Mouse (Mus musculus) midbrain, embryonic 16.5 days (tissue): ENCODE results near the gene Rbm15. TPM values are rescaled to one million over a fixed set of nuclear protein-coding genes. Genes with fewer than 3 reads are reported as not detected.
"Not testable (repeated sequence)": the region's sequence is repeated elsewhere in the genome, so short reads cannot be mapped to it uniquely, and the experiment has no call there.

Source experiments
- ATAC-seq: fragments of 200-750 bp; cut with Nextera tagmentation; 2 replicates; pipeline ENCODE4 v1.8.0; 2017; ENCODE audit warnings: moderate TSS enrichment
- H3K27ac ChIP-seq: fragments of 300-500 bp; sonication (generic); 2 replicates; pipeline ENCODE4 v1.5.1; 2014; ENCODE audit warnings: mild to moderate bottlenecking, low read length, mixed read lengths
- H3K27me3 ChIP-seq: fragments of 300-500 bp; sonication (generic); 2 replicates; pipeline ENCODE4 v1.6.1; 2014; ENCODE audit warnings: low read depth, low read length, mixed read lengths; ENCODE audit not compliant: control insufficient read depth, insufficient read depth
- H3K36me3 ChIP-seq: fragments of 300-500 bp; sonication (generic); 2 replicates; pipeline ENCODE4 v1.6.1; 2014; ENCODE audit warnings: mild to moderate bottlenecking, low read length, moderate library complexity, mixed read lengths; ENCODE audit not compliant: control insufficient read depth, insufficient read depth
- H3K4me1 ChIP-seq: fragments of 300-500 bp; sonication (generic); 2 replicates; pipeline ENCODE4 v1.6.1; 2014; ENCODE audit warnings: mild to moderate bottlenecking, low read length, mixed read lengths; ENCODE audit not compliant: control insufficient read depth, insufficient read depth
- H3K4me2 ChIP-seq: fragments of 300-500 bp; sonication (generic); 2 replicates; pipeline ENCODE4 v1.6.1; 2014; ENCODE audit warnings: mild to moderate bottlenecking, low read length, mixed read lengths
- H3K4me3 ChIP-seq: fragments of 300-500 bp; sonication (generic); 2 replicates; pipeline ENCODE4 v1.5.1; 2014; ENCODE audit warnings: low read depth, mild to moderate bottlenecking, low read length, moderate library complexity, mixed read lengths
- H3K9ac ChIP-seq: fragments of 300-500 bp; sonication (generic); 2 replicates; pipeline ENCODE4 v1.6.1; 2014; ENCODE audit warnings: low read depth, low read length, mixed read lengths
- H3K9me3 ChIP-seq: fragments of 300-500 bp; sonication (generic); replicated peaks from 2 replicates; pipeline ENCODE4 v1.6.1; 2014; ENCODE audit warnings: mild to moderate bottlenecking, low read length, mixed read lengths; ENCODE audit not compliant: control insufficient read depth, poor library complexity, severe bottlenecking
- WGBS: fragments of 180-500 bp; shearing (Covaris S2); extraction: QIAGEN DNeasy Blood & Tissue Kit; methylation state at CpG from one replicate; pipeline ENCODE4 v1.1.7; 2014; 5-methylcytosine and 5-hydroxymethylcytosine counted together
- polyA plus RNA-seq: library from polyadenylated mRNA; unstranded; fragments of >200 nt; fragmentation: Nextera tagmentation; extraction: Ambion mirVana; gene quantifications from 2 replicates; pipeline ENCODE4 v1.2.1, GENCODE M21; 2015

The Rbm15 gene
- polyA plus RNA-seq, 1 experiment from 2014 or later = 5.7 TPM

GRCm38 (mm10) chr3:107317338-107317737, 16.1 kb downstream of the Rbm15 start:
- Histone ChIP-seq H3K36me3 (no peaks in the 10 kb centered on the region), H3K4me1 (peaks cover 13% of the 10 kb centered on the region), H3K9me3 (no peaks in the 10 kb centered on the region), H3K4me2 (no peak overlapping the region), H3K27ac (no peak overlapping the region), H3K9ac (no peak overlapping the region), H3K27me3 (no peaks in the 10 kb centered on the region), H3K4me3 (no peak overlapping the region)
- 92% methylated on average over 3 of the region's 3 CpGs for WGBS
- no peak for ATAC-seq

- 73% methylated on average over 4 of the region's 4 CpGs for WGBS
- not testable (repeated sequence) for H3K27me3 ChIP-seq, H3K9me3 ChIP-seq, H3K4me2 ChIP-seq, H3K9ac ChIP-seq, H3K4me1 ChIP-seq, H3K36me3 ChIP-seq, H3K27ac ChIP-seq, ATAC-seq, H3K4me3 ChIP-seq
Measured at GRCm38 (mm10) chr3:107296917-107297316, 36.6 kb downstream of the Rbm15 start.

DNA sequence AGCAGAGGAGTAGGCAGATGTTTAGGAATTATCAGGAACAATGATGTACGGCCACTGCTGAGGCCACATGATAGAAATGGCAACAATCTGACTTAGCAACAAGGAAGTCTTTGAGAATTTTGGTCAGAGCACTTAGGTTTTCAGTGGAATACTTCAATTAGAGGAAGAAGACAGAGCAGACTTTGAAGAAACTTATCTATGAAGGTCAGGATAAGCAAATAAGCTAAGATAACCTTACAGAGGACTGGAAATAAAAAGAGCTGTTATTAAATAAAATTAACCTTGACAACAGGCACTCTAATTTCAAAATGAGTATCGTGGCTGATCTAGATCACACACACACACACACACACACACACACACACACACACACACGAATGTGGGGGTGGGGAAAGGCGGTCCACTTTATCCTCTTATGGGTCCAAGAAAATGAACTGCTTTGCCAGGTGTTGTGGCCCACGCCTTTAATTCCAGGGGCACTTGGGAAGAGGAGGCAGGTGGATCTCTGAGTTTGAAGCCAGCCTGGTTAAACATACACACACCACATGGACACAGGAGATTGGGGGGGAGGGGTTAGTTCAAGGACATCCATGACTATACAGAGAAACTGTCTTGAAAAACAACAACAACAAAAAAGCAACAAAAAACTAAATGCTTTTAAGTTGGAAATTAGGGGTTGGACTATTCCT, 37.7 kb downstream of the Rbm15 start:
- no peak for ATAC-seq
- WGBS = 87% methylated on average over 5 of the region's 5 CpGs
- Histone ChIP-seq H3K9ac (no peak overlapping the region), H3K27me3 (no peaks in the 10 kb centered on the region), H3K27ac (no peak overlapping the region), H3K4me3 (no peak overlapping the region), H3K4me1 (no peaks in the 10 kb centered on the region), H3K4me2 (no peak overlapping the region), H3K36me3 (no peaks in the 10 kb centered on the region), H3K9me3 (no peaks in the 10 kb centered on the region)

DNA sequence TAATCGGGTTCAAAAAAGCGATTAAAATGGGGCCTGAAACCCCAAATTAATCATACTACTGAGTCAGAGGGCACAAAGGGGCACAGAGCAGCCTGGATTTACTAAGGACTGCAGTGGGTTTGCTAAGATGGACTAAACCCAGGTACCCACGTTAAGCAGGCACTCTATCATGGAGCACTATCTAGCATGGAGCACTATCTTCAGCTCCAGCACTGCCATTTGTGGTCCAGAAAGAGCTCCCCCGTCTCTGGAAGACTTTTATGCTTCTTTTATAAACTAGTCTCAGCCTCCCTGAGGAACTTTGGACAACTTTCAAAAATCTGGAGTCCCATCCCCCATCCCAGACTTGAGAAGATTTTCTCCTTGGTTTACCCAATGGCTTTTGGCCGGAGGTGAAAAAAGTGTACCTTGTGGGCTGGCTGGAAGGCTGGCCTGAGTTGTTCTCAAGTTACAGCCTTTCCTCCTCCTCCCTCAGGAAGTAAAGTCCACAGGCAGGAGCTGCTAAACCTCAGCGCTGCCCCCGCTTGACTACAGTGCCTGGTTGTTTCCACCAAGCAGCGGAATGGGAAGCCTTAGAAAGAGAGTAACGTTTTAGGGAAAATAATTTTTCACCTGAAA, 42.6 kb downstream of the Rbm15 start, which contains the start of gene Slc16a4:
Gene Slc16a4, plus strand, starts transcription at position 467 of the 618 bp plus-strand sequence.
- no peak within 1 kb of the TSS for H3K27ac ChIP-seq
- 35% methylated on average over 9 of the region's 9 CpGs for WGBS

GRCm38 (mm10) chr3:107287346-107287745, 46.1 kb downstream of the Rbm15 start:
- H3K36me3 ChIP-seq = peaks cover 5% of the 10 kb centered on the region
- H3K4me1 ChIP-seq = no peaks in the 10 kb centered on the region
- ATAC-seq = no peak
- no peaks in the 10 kb centered on the region for H3K9me3 ChIP-seq
- no peak overlapping the region for H3K27ac ChIP-seq
- no peak overlapping the region for H3K9ac ChIP-seq
- H3K4me2 ChIP-seq = no peak overlapping the region
- H3K4me3 ChIP-seq = no peak overlapping the region
- H3K27me3 ChIP-seq = no peaks in the 10 kb centered on the region

More for the DNA sequence above, 42.6 kb downstream of the Rbm15 start, which contains the start of gene Slc16a4:
- ATAC-seq = no peak
- no peak within 1 kb of the TSS for H3K9ac ChIP-seq
- H3K4me3 ChIP-seq = no peak within 1 kb of the TSS
- no peak within 1 kb of the TSS for H3K4me2 ChIP-seq
- H3K4me1 ChIP-seq = no peaks in the 10 kb centered on the region
- H3K36me3 ChIP-seq = no peaks in the 10 kb centered on the region
- H3K9me3 ChIP-seq = no peaks in the 10 kb centered on the region
- H3K27me3 ChIP-seq = no peaks in the 10 kb centered on the region

GRCm38 (mm10) chr3:107286123-107286522, 47.4 kb downstream of the Rbm15 start:
- Histone ChIP-seq H3K4me1 (no peaks in the 10 kb centered on the region), H3K4me3 (no peak overlapping the region), H3K9ac (no peak overlapping the region), H3K4me2 (no peak overlapping the region), H3K36me3 (peaks cover 9% of the 10 kb centered on the region), H3K27ac (no peak overlapping the region), H3K9me3 (no peaks in the 10 kb centered on the region), H3K27me3 (no peaks in the 10 kb centered on the region)
- WGBS = 96% methylated on average over 2 of the region's 2 CpGs
- no peak for ATAC-seq

GRCm38 (mm10) chr3:107278479-107279269, 54.8 kb downstream of the Rbm15 start, which contains the start of gene Lamtor5:
Gene Lamtor5 (plus strand): TSS chr3:107278858.
- peak; percentile 89 for ATAC-seq
- Histone ChIP-seq H3K36me3 (peaks cover 9% of the 10 kb centered on the region), H3K4me3 (peak within 1 kb of the TSS; percentile 95), H3K27ac (0 out of 2 replicates have a peak within 1 kb of the TSS, but pooled peaks have one; percentile 22), H3K9ac (peak within 1 kb of the TSS; percentile 83), H3K9me3 (no peaks in the 10 kb centered on the region), H3K4me2 (peak within 1 kb of the TSS; percentile 62), H3K27me3 (no peaks in the 10 kb centered on the region), H3K4me1 (peaks cover 14% of the 10 kb centered on the region)
- WGBS = 3% methylated on average over 43 of the region's 43 CpGs

DNA sequence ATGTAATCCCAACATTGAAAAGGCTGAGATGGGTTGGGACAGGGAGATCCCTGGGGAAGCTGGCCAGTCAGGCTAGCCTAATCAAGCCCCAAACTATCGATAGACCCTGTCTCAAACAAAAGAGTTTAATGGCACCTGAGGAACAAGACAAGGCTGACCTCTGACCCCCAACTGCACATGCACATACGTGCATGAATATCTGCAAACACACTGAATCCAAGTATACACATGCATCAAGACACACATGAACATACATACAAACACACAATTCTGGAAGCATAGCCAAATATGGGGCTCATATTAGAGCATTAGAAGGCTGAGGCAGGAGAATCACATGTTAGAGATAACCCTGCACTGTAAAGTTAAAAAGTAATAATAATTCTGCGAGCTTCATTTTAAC, 56.8 kb downstream of the Rbm15 start:
- no peak for ATAC-seq
- no peaks in the 10 kb centered on the region for H3K27me3 ChIP-seq
- H3K9ac ChIP-seq = no peak overlapping the region
- no peak overlapping the region for H3K4me3 ChIP-seq
- H3K36me3 ChIP-seq = no peaks in the 10 kb centered on the region
- H3K4me1 ChIP-seq = peaks cover 14% of the 10 kb centered on the region
- no peaks in the 10 kb centered on the region for H3K9me3 ChIP-seq
- H3K4me2 ChIP-seq = no peak overlapping the region
- no peak overlapping the region for H3K27ac ChIP-seq
- WGBS = 84% methylated on average over 3 of the region's 3 CpGs

- H3K4me2 ChIP-seq = no peak overlapping the region
- WGBS = 52% methylated on average over 4 of the region's 4 CpGs
Measured at GRCm38 (mm10) chr3:107275996-107276395, 57.5 kb downstream of the Rbm15 start.

More at GRCm38 (mm10) chr3:107275996-107276395, 57.5 kb downstream of the Rbm15 start:
- Histone ChIP-seq H3K4me3 (no peak overlapping the region), H3K36me3 (no peaks in the 10 kb centered on the region), H3K27me3 (no peaks in the 10 kb centered on the region), H3K9me3 (no peaks in the 10 kb centered on the region), H3K27ac (no peak overlapping the region), H3K9ac (no peak overlapping the region), H3K4me1 (peaks cover 14% of the 10 kb centered on the region)
- ATAC-seq = no peak
